Comparison of ENCODE assay signal across 14 mouse cellular contexts in genomic region chr12:89699469-89699868, GRCm38 (mm10).
DNase-seq lines count a peak whose midpoint lies in the region; ATAC-seq lines count a peak whose summit lies in the region.
"Had no signal": no experiment of that assay in that cellular context is flagged by ENCODE, and none has a peak within 500 bp of the region (broad histone marks: within the 10 kb centered on the region; RNA-seq: fewer than 3 reads in every experiment).

No protein-coding gene starts in this region.

- no peaks in the 10 kb centered on the region for H3K27me3 ChIP-seq in forebrain, embryonic 13.5 days
- H3K27me3 ChIP-seq: kidney, embryonic 15.5 days; megakaryocyte, embryonic 14.5 days had no signal

- H3K4me3 ChIP-seq in forebrain, embryonic 13.5 days: no peak overlapping the region
- H3K4me3 ChIP-seq: erythroblast, embryonic 14.5 days; kidney, embryonic 15.5 days; left cerebral cortex, adult 2 months; megakaryocyte, embryonic 14.5 days had no signal

- no peaks in the 10 kb centered on the region for H3K36me3 ChIP-seq in forebrain, embryonic 13.5 days (ENCODE audit: poor library complexity, severe bottlenecking)
- H3K36me3 ChIP-seq: kidney, embryonic 15.5 days had no signal

- 4% methylated on average over 4 of the region's 4 CpGs for WGBS in forebrain, embryonic 13.5 days

- DNase-seq in left cerebral cortex, postnatal 14 days (ENCODE audit: low spot score in 2 of 2): peak; percentile 38 to 40
- DNase-seq in left cerebral cortex, postnatal 4 days: no peak
- DNase-seq in layer of hippocampus, adult 8-10 months (ENCODE audit: low spot score in 2 of 2): peak; percentile 18 to 26
- peak; percentile 31 to 42 for DNase-seq in right cerebral cortex, adult 2 months (ENCODE audit: low spot score in 2 of 2)
- no peak for DNase-seq in kidney, adult 9 months
- no peak for DNase-seq in ovary, postnatal 14 days (ENCODE audit: low spot score)
- DNase-seq: spleen, adult 18-20 months had no signal

- intact Hi-C loops in left cerebral cortex, postnatal 14 days (cut with DNase I): no loop called here
- intact Hi-C loops in left cerebral cortex, postnatal 4 days (cut with DNase I): no loop called here

- H3K9ac ChIP-seq in forebrain, embryonic 13.5 days: no peak overlapping the region
- H3K9ac ChIP-seq: kidney, embryonic 15.5 days had no signal

- H3K9me3 ChIP-seq in forebrain, embryonic 13.5 days (replicated peaks): no peaks in the 10 kb centered on the region
- H3K9me3 ChIP-seq: kidney, embryonic 15.5 days; megakaryocyte, embryonic 14.5 days had no signal

- ATAC-seq in forebrain, embryonic 13.5 days: peak; percentile 86
- no peak for ATAC-seq in megakaryocyte-erythroid progenitor cell, adult 5-6 weeks (replicated peaks; ENCODE audit: low FRiP score, low TSS enrichment, poor library complexity, severe bottlenecking)

- peaks cover 24% of the 10 kb centered on the region for H3K4me1 ChIP-seq in forebrain, embryonic 13.5 days
- H3K4me1 ChIP-seq: kidney, embryonic 15.5 days; megakaryocyte, embryonic 14.5 days had no signal

- H3K4me2 ChIP-seq in forebrain, embryonic 13.5 days: peak overlapping the region; percentile 17
- H3K4me2 ChIP-seq: kidney, embryonic 15.5 days; liver, embryonic 11.5 days had no signal

- peak overlapping the region; percentile 37; the same call in 1 of the 2 replicates for H3K27ac ChIP-seq in forebrain, embryonic 13.5 days
- H3K27ac ChIP-seq: kidney, embryonic 15.5 days; left cerebral cortex, adult 2 months had no signal

Comparison
In these comparisons a context has a peak if more than half of its experiments do, and no peak if none do; other contexts are left out.
1. DNase-seq: peak in left cerebral cortex, postnatal 14 days (2 of 2), layer of hippocampus, adult 8-10 months (2 of 2) and right cerebral cortex, adult 2 months (2 of 2); none in left cerebral cortex, postnatal 4 days (single experiment), kidney, adult 9 months (single experiment) and ovary, postnatal 14 days (single experiment).